Mouse (Mus musculus): ENCODE measurements around the gene Mptx2. TPM values are rescaled to one million over a fixed set of nuclear protein-coding genes. Genes with fewer than 3 reads are reported as not detected.

The Mptx2 gene
- polyA plus RNA-seq (2012; rRNA removed), result not detected in 2 replicates

DNA sequence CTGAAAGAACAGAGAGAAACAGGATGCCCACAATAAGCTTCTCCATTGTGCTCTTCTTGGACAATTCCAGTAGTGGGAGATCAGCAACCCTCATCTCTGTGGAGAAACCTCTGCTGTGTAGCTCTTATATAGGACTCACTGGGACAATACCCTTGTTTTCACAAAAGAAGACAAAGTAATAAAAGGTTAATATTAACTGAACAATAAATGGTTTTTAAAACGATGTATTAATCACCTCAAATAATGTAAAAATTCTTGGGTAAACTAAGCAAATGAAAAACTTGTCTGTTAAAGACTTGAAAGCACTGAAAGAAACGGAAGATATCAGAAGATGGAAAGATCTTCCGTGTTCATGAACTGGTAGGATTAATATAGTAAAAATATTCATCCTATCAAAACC, at the start of gene Mptx2:
TSS of gene Mptx2 (minus strand) at position 101 of the 400 bp plus-strand sequence.

DNA sequence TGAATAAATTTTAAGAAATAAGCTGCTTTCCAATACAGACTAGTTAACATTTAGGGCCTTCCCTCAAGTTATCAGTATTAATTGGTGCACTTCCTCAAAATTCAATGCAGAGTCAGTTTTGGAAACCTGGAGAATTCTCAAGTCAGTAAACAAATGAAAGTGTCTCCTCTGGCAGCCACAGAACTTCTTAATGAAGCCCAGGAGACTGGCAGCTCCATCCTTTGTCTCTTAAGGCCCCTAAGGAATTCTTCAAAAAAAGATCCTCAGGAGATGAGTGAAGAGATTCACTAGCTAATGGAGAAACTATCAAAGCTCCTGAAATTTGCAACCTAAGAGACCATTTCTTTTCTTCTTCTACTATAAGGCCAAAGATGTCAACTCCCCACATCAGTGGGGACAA, 11.9 kb downstream of the Mptx2 start, which contains the start of gene Olfr418:
TSS of gene Olfr418 (plus strand) at position 301 of the 400 bp plus-strand sequence.

DNA sequence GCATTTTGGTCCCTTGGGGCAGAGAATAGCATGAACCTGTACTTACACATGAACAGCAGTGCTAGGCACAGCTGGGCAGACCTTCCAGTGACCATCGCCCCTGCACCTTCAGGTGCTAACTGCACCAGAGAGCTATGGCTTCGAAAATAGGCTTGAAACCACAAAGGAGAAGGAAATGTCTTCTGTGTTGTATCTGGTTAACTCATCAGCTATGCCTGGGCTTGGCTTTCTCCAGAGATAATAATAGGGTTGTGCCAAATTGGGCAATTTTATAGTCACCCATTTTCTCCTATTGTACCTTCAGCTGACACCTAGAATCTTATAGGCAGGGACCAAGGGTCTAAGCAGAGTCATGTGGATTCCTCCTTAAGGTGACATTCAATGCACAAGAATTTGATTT, 50.5 kb downstream of the Mptx2 start, which contains the start of gene Fcer1a:
TSS of gene Fcer1a (minus strand) at position 134 of the 400 bp plus-strand sequence.

Other genes with a start within 250 kb of the Mptx2 start
- not detected in 2 replicates for gene Olfr1408, start 140.4 kb downstream of the Mptx2 start, polyA plus RNA-seq (2012; rRNA removed)
- not detected in 2 replicates for gene Olfr1406, start 87.1 kb downstream of the Mptx2 start, polyA plus RNA-seq (2012; rRNA removed)
- gene Olfr218, start 80.0 kb downstream of the Mptx2 start, polyA plus RNA-seq (2012; rRNA removed), result not detected in 2 replicates
- gene Olfr1404, start 65.4 kb downstream of the Mptx2 start, polyA plus RNA-seq (2012; rRNA removed), result not detected in 2 replicates
- not detected in 2 replicates for gene Fcer1a, start 50.6 kb downstream of the Mptx2 start, polyA plus RNA-seq (2012; rRNA removed)
- gene Olfr418, start 11.8 kb downstream of the Mptx2 start, polyA plus RNA-seq (2012; rRNA removed), result not detected in 2 replicates
- gene Ackr1, start 56.0 kb upstream of the Mptx2 start, polyA plus RNA-seq (2012; rRNA removed), result 79.9 and 83.6 TPM in 2 replicates
- gene Aim2, start 73.1 kb upstream of the Mptx2 start, polyA plus RNA-seq (2012; rRNA removed), result 4.6 and 7.3 TPM in 2 replicates
- 211 and 240 TPM in 2 replicates for gene Cadm3, start 89.9 kb upstream of the Mptx2 start, polyA plus RNA-seq (2012; rRNA removed)
- gene Ifi206, start 213.3 kb upstream of the Mptx2 start, polyA plus RNA-seq (2012; rRNA removed), result 0.31 and 0.54 TPM in 2 replicates